In the genomic region with DNA sequence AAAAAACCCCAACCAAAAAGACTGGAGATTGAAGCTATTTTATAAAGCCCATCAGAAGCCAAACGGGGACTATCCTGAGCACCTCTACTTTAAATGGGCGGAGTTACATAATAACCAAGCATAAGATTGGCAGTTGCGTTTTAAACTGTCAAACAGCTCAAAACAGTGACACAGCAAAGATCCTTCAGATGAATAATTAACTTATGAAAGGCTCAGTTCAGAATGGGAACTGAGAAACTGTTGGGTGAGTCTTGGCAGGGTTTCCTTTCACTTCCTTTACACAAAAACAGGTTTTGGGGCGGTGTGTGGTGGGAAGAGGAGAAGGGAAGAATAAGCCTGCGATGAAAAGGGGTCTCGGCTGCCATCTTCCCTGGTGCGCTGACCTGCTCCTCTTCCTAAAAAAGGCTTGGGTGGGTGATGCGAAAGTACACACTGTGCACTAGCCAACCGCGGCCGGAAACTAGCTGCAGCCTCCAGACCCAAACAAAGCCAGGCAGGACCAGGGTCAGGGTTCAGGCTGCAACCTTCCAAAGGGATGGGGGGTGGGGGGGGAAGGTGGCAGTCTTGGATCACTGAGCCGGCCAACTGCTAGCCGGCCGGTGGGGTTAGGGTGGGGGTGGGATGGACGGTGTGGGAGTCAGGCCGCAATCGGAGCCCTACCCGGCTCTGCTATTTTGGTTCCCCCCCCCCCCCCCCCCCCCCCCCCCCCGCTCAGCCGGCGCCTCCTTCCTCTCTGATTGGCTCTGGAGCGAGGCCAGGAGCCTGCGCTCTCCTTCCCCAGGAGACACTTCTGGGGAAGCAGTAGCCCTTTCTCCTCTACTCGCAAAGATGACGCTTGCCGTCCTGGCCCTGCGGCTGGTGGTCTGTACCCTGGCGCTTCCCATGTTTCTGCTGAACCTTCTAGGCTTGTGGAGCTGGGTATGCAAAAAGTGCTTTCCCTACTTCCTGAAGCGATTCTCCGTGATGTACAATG, we compare ENCODE assay signal across 8 mouse cellular contexts. TPM values are rescaled to one million over a fixed set of nuclear protein-coding genes. Genes with fewer than 3 reads are reported as not detected.
DNase-seq lines count a peak whose midpoint lies in the region; ATAC-seq lines count a peak whose summit lies in the region.

A gene (plus strand): TSS at position 122 of the 973 bp plus-strand sequence.

- H3K9ac ChIP-seq in forebrain, embryonic 14.5 days (ENCODE audit: low read length) = peak within 1 kb of the TSS; percentile 76
- H3K9ac ChIP-seq in liver, embryonic 16.5 days (ENCODE audit: low read depth, low read length) = peak within 1 kb of the TSS; percentile 80
- peak within 1 kb of the TSS; percentile 67 for H3K9ac ChIP-seq in neural tube, embryonic 12.5 days

- H3K4me1 ChIP-seq in forebrain, embryonic 14.5 days (ENCODE audit: control insufficient read depth, insufficient read depth, low read length) = no peaks in the 10 kb centered on the region
- H3K4me1 ChIP-seq in liver, embryonic 16.5 days (ENCODE audit: control insufficient read depth, low read depth, low read length) = peaks cover 30% of the 10 kb centered on the region
- no peaks in the 10 kb centered on the region; the same call in 1 of the 2 replicates for H3K4me1 ChIP-seq in neural tube, embryonic 12.5 days

- peak within 1 kb of the TSS; percentile 87 for H3K27ac ChIP-seq in forebrain, embryonic 14.5 days (ENCODE audit: low read depth, low read length)
- peak within 1 kb of the TSS; percentile 96 for H3K27ac ChIP-seq in liver, embryonic 16.5 days (ENCODE audit: low read length)
- 0 out of 2 replicates have a peak within 1 kb of the TSS, but pooled peaks have one; percentile 22 for H3K27ac ChIP-seq in neural tube, embryonic 12.5 days

- H3K9me3 ChIP-seq in forebrain, embryonic 14.5 days (replicated peaks; ENCODE audit: control insufficient read depth, low read length) = no peaks in the 10 kb centered on the region
- H3K9me3 ChIP-seq in liver, embryonic 16.5 days (replicated peaks; ENCODE audit: control insufficient read depth, low read length) = no peaks in the 10 kb centered on the region
- H3K9me3 ChIP-seq in neural tube, embryonic 12.5 days = no peaks in the 10 kb centered on the region

- DNase-seq in ES-CJ7 (ENCODE audit: low read depth, low spot score) = peak; percentile 67
- peak; percentile 83 for DNase-seq in cerebellum, adult 11 months
- peak; percentile 91 for DNase-seq in forebrain, embryonic 14.5 days (ENCODE audit: low spot score)
- DNase-seq in heart, postnatal 10 days = peak; percentile 87 to 90
- DNase-seq in large intestine, adult 2 months (ENCODE audit: low read depth, low spot score) = peak; percentile 89
- peak; percentile 81 for DNase-seq in telencephalon, adult 2 months (ENCODE audit: low read depth, low spot score)

- peak within 1 kb of the TSS; percentile 79 for H3K4me2 ChIP-seq in forebrain, embryonic 14.5 days (ENCODE audit: low read length)
- peak within 1 kb of the TSS; percentile 84 for H3K4me2 ChIP-seq in liver, embryonic 16.5 days (ENCODE audit: low read depth, low read length)
- H3K4me2 ChIP-seq in neural tube, embryonic 12.5 days (replicated peaks) = peak within 1 kb of the TSS; percentile 70

- 2% methylated on average over 26 of the region's 30 CpGs for WGBS in forebrain, embryonic 14.5 days
- WGBS in large intestine, adult 2 months = under 1% methylated on average over 24 of the region's 30 CpGs
- WGBS in liver, embryonic 16.5 days (ENCODE audit: insufficient replicate concordance) = under 1% methylated on average over 25 of the region's 30 CpGs
- 5% methylated on average over 25 of the region's 30 CpGs for WGBS in neural tube, embryonic 12.5 days

- H3K27me3 ChIP-seq in forebrain, embryonic 14.5 days (replicated peaks; ENCODE audit: control insufficient read depth, insufficient read depth, low read length) = no peaks in the 10 kb centered on the region
- H3K27me3 ChIP-seq in liver, embryonic 16.5 days (ENCODE audit: control insufficient read depth, insufficient read depth, low read depth, low read length) = no peaks in the 10 kb centered on the region
- H3K27me3 ChIP-seq in neural tube, embryonic 12.5 days (replicated peaks) = no peaks in the 10 kb centered on the region

- intact Hi-C loops in heart, postnatal 10 days (cut with DNase I) = no loop called here

- no peaks in the 10 kb centered on the region for H3K36me3 ChIP-seq in forebrain, embryonic 14.5 days (ENCODE audit: control insufficient read depth, insufficient read depth, low read length)
- H3K36me3 ChIP-seq in liver, embryonic 16.5 days (ENCODE audit: control insufficient read depth, insufficient read depth) = no peaks in the 10 kb centered on the region
- H3K36me3 ChIP-seq in neural tube, embryonic 12.5 days = no peaks in the 10 kb centered on the region

- peak within 1 kb of the TSS; percentile 45 for H3K4me3 ChIP-seq in forebrain, embryonic 14.5 days (ENCODE audit: low read depth, low read length)
- peak within 1 kb of the TSS; percentile 73 for H3K4me3 ChIP-seq in liver, embryonic 16.5 days (ENCODE audit: low read depth, low read length)
- peak within 1 kb of the TSS; percentile 46 for H3K4me3 ChIP-seq in neural tube, embryonic 12.5 days

- peak; percentile 85 for ATAC-seq in forebrain, embryonic 14.5 days
- ATAC-seq in liver, embryonic 16.5 days (ENCODE audit: low read depth) = peak; percentile 78
- ATAC-seq in neural tube, embryonic 12.5 days (ENCODE audit: low FRiP score, low read depth) = peak; percentile 82

RNA-seq across cellular contexts. Expression of the gene that starts here (rescaled TPM):
- 3.8 and 5.4 TPM in 2 replicates for polyA plus RNA-seq in forebrain, embryonic 14.5 days (2014; fragmentation: Nextera tagmentation; extraction: Ambion mirVana)
- 10 to 100 TPM; 19.6 to 22.9 TPM for total RNA-seq in heart, postnatal 10 days (2021)
- 22.8 and 24.8 TPM in 2 replicates for polyA plus RNA-seq in large intestine, adult 2 months (2012; rRNA removed)
- 12.6 and 13.5 TPM in 2 replicates for polyA plus RNA-seq in liver, embryonic 16.5 days (2015; fragmentation: Nextera tagmentation; extraction: Ambion mirVana)
- polyA plus RNA-seq in neural tube, embryonic 12.5 days (2016; fragmentation: Nextera tagmentation; extraction: Ambion mirVana) = 3.8 and 5.9 TPM in 2 replicates

Comparison
In these comparisons a context has a peak if more than half of its experiments do, and no peak if none do; other contexts are left out.
1. Peak in every context shown above with its lines: DNase-seq, ATAC-seq, H3K4me3 ChIP-seq and H3K27ac ChIP-seq.
2. H3K27ac ChIP-seq: peak in every context shown above with its lines; median percentile 96 in liver, embryonic 16.5 days; 87 in forebrain, embryonic 14.5 days; 22 in neural tube, embryonic 12.5 days.